10 mouse cellular contexts compared by ENCODE assay signal in genomic region chr10:83080930-83081329, GRCm38 (mm10).
DNase-seq lines count a peak whose midpoint lies in the region; ATAC-seq and TF ChIP-seq lines count a peak whose summit lies in the region.
"Had no signal": no experiment of that assay in that cellular context is flagged by ENCODE, and none has a peak within 500 bp of the region (broad histone marks: within the 10 kb centered on the region; RNA-seq: fewer than 3 reads in every experiment).

No protein-coding gene starts in this region.

- peak overlapping the region; percentile 28 for H3K27ac ChIP-seq in liver, embryonic 11.5 days (ENCODE audit: low read depth, low read length)
- peak overlapping the region; percentile 31; the same call in 1 of the 2 replicates for H3K27ac ChIP-seq in forebrain, embryonic 12.5 days
- peak overlapping the region; percentile 47 for H3K27ac ChIP-seq in limb, embryonic 10.5 days
- H3K27ac ChIP-seq in thymus, adult 2 months (ENCODE audit: control insufficient read depth, insufficient read depth, low read length) = no peak overlapping the region

- ATAC-seq in liver, embryonic 11.5 days (replicated peaks; ENCODE audit: low FRiP score) = no peak
- ATAC-seq in forebrain, embryonic 12.5 days (ENCODE audit: low FRiP score) = no peak

- no peaks in the 10 kb centered on the region for H3K36me3 ChIP-seq in liver, embryonic 11.5 days (ENCODE audit: control insufficient read depth, insufficient read depth, low read length)
- H3K36me3 ChIP-seq in forebrain, embryonic 12.5 days (replicated peaks) = no peaks in the 10 kb centered on the region
- H3K36me3 ChIP-seq in limb, embryonic 10.5 days = no peaks in the 10 kb centered on the region
- no peaks in the 10 kb centered on the region for H3K36me3 ChIP-seq in thymus, adult 2 months (ENCODE audit: control insufficient read depth, insufficient read depth, low read length)

- no peak for TF ChIP-seq CTCF in thymus, adult 2 months (IDR thresholded peaks at IDR 0.05; ENCODE audit: borderline replicate concordance, control insufficient read depth, extremely low read depth, insufficient read depth, low read length, poor library complexity)

- no peak for TF ChIP-seq POLR2A in thymus, adult 2 months (IDR thresholded peaks at IDR 0.05; ENCODE audit: control insufficient read depth, extremely low read depth, insufficient read depth, low read length, poor library complexity)

- no peak for DNase-seq in liver, embryonic 11.5 days (ENCODE audit: low spot score)
- no peak for DNase-seq in liver
- DNase-seq in limb, embryonic 10.5 days (ENCODE audit: low spot score) = no peak
- DNase-seq in thymus, adult 2 months = peak; percentile 28
- no peak for DNase-seq in adrenal gland, postnatal 4 days (ENCODE audit: low spot score in 2 of 2)
- DNase-seq in cerebellum, adult 8-10 months = no peak
- DNase-seq in kidney, adult 9 months = no peak
- DNase-seq: cerebellum, adult 9-10 months; kidney, adult 8-10 months had no signal

- H3K4me1 ChIP-seq in liver, embryonic 11.5 days (replicated peaks; ENCODE audit: control insufficient read depth, insufficient read depth, low read length) = peaks cover 59% of the 10 kb centered on the region
- peaks cover 24% of the 10 kb centered on the region for H3K4me1 ChIP-seq in forebrain, embryonic 12.5 days
- H3K4me1 ChIP-seq in limb, embryonic 10.5 days = peaks cover 40% of the 10 kb centered on the region
- H3K4me1 ChIP-seq in thymus, adult 2 months (replicated peaks; ENCODE audit: control insufficient read depth, insufficient read depth, low read length) = peaks cover 18% of the 10 kb centered on the region

- H3K4me2 ChIP-seq in liver, embryonic 11.5 days = no peak overlapping the region
- no peak overlapping the region for H3K4me2 ChIP-seq in forebrain, embryonic 12.5 days

- no peak overlapping the region for H3K4me3 ChIP-seq in liver, embryonic 11.5 days (ENCODE audit: low read depth, low read length)
- no peak overlapping the region for H3K4me3 ChIP-seq in forebrain, embryonic 12.5 days (replicated peaks)
- no peak overlapping the region for H3K4me3 ChIP-seq in limb, embryonic 10.5 days
- H3K4me3 ChIP-seq in thymus, adult 2 months (ENCODE audit: control insufficient read depth, insufficient read depth, low read length) = no peak overlapping the region

- WGBS in liver, embryonic 11.5 days = 52% methylated on average over 10 of the region's 10 CpGs
- WGBS in forebrain, embryonic 12.5 days = 38% methylated on average over 9 of the region's 10 CpGs
- 32% methylated on average over 10 of the region's 10 CpGs for WGBS in limb, embryonic 10.5 days
- WGBS in thymus, adult 2 months = 9% methylated on average over 10 of the region's 10 CpGs

- no peaks in the 10 kb centered on the region for H3K9me3 ChIP-seq in liver, embryonic 11.5 days (ENCODE audit: control insufficient read depth, low read length)
- no peaks in the 10 kb centered on the region for H3K9me3 ChIP-seq in forebrain, embryonic 12.5 days
- no peaks in the 10 kb centered on the region for H3K9me3 ChIP-seq in limb, embryonic 10.5 days (replicated peaks)

- H3K9ac ChIP-seq in liver, embryonic 11.5 days (ENCODE audit: low read depth, low read length) = no peak overlapping the region
- H3K9ac ChIP-seq in forebrain, embryonic 12.5 days = no peak overlapping the region

- H3K27me3 ChIP-seq in liver, embryonic 11.5 days (replicated peaks; ENCODE audit: control insufficient read depth, insufficient read depth, low read length) = no peaks in the 10 kb centered on the region
- no peaks in the 10 kb centered on the region for H3K27me3 ChIP-seq in forebrain, embryonic 12.5 days
- H3K27me3 ChIP-seq in limb, embryonic 10.5 days (ENCODE audit: low read depth, poor library complexity, severe bottlenecking) = peaks cover 8% of the 10 kb centered on the region; the same call in 1 of the 2 replicates
- no peaks in the 10 kb centered on the region for H3K27me3 ChIP-seq in thymus, adult 2 months (ENCODE audit: control insufficient read depth, insufficient read depth, low read length)
